Mouse (Mus musculus): ENCODE data around the gene Rad23a.

DNA sequence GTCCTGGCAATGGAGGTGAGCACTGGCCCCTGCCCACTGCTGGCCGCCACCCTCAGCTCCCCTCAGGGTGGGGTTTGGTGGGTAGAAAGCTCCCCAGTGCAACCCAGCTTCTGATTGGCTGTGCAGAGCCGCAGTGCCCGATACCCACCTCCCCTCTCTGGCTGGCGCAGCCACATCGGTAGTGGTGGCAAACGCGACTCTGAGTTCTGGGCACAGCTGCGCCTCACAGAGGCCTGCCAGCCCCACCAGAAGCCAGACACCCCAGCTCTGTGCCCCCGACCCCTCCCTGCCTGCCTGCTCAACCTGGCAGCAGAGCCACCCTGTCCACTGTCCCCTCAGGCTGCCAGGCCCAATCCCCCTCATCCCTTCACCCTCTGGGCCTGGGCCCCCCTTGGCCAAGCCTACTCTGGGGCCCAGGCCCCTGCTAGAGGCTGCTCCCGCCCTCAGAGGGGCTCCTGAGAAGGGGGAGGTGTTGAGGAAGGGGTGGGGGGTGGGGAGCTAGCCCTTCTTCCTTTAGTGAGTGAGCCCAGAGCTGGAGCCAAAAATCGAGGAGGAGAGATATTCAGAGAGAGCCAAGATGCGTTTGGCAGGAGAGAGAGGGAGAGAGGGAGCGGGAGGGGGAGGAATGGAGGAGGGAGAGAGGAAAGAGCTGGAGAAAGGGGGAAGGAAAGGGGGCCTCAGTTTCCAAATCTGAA is 46.5 kb downstream of the Rad23a start:
- no peak for TF ChIP-seq CTCF (IDR thresholded peaks at IDR 0.05; ENCODE audit: control insufficient read depth, insufficient read depth, insufficient read length)
- TF ChIP-seq USF1 (IDR thresholded peaks at IDR 0.05; ENCODE audit: low read depth), result no peak

Measured in C2C12 (cell line).